Mouse (Mus musculus): Measurements from ENCODE around the gene Entpd3. TPM values are rescaled to one million over a fixed set of nuclear protein-coding genes. Genes with fewer than 3 reads are reported as not detected.
A peak's percentile ranks its signal among the peaks of the same experiment; 100 is the strongest.

Entpd3 gene
- 1 to 10 TPM; 4.5 to 8.5 TPM for total RNA-seq (2021)

GRCm38 (mm10) chr9:120539662-120540251 is at the start of gene Entpd3:
Entpd3 (plus strand) TSS chr9:120539818.
- peak; percentile 15 to 17 for DNase-seq (ENCODE audit: low spot score in 2 of 2)
- intact Hi-C loops (cut with DNase I), result no loop called here

GRCm38 (mm10) chr9:120491509-120491908 is 48.1 kb upstream of the Entpd3 start:
- no peak for DNase-seq (ENCODE audit: low spot score in 2 of 2)
- intact Hi-C loops (cut with DNase I), result loop anchor here (5.0 to 10.0 kb wide), 2 partner anchors 187 to 299 kb away; partner anchors contain the start of gene Myrip

DNA sequence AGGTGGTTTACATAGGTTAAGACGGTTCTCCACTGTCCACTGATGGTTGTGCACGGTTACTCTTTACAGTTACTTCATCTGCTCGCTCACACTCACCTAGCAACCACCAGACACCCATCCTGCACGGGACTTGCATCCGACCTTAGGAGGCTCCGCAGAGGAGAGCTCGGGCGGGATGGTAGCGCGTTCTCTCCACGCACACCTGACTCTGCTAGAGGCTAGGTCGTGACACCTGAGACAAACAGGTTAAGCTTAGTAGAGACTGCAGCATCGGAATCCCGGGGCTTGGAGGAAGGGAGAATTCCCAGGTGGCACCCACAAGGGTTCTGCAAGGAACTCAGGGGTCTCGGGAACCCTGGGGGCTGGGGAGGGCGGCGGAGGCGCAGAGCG is 47.6 kb upstream of the Entpd3 start, which contains the start of gene Eif1b:
TSS of gene Eif1b (plus strand) at position 223 of the 390 bp plus-strand sequence.
- intact Hi-C loops (cut with DNase I), result loop anchor here (5.0 to 10.0 kb wide), 2 partner anchors 187 to 300 kb away; partner anchors contain the start of gene Myrip
- no peak for DNase-seq (ENCODE audit: low spot score in 2 of 2)

DNA sequence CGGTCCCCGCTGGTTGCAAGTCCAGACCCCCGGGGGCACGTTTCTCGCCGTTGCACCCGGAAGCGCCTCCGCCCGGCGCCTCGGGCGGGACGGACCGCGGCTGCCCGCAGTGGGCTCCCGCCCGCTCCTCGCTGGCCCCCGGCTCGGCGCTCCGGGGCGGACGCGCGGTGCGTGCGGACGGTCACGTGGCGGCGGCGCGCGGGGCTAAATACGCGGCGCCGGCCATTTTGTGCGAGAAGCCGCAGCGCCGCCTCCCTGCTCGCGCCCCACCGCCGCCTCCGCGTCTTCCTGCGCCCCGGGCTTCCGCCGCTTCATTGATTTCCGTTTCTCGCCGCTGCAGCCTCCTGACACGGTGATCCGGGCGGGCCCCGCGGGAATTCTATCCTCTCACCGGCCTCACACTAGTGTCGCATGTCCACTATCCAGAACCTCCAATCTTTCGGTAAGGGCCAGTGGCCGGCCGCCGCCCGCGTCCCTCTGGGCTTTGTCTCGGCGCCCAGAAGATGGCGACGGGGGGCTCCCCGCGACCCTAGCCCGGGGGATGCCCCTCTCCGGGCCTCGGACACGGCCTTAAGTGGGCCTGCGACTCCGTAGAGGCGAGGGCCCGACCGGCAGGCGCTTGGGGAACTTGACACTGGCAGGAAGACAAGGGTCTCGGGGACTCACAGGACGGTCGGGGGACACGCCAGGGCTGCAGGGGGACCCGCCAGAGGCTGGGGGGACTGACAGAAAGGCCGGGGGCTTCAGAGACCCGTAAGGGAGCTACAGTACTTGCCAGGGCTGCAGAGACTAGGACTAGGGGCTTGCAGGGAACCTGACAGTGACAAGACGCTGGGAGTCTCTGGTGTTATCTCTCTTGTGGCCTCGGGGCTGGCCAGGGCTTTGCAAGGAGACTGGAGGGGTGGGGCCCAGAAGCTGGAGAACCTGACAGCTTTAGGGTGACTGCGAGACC is 46.9 kb upstream of the Entpd3 start:
- intact Hi-C loops (cut with DNase I), result loop anchor here (5.0 to 10.0 kb wide), 2 partner anchors 188 to 300 kb away; partner anchors contain the start of gene Myrip
- peak; percentile 78 to 88 for DNase-seq (ENCODE audit: low spot score in 2 of 2)

DNA sequence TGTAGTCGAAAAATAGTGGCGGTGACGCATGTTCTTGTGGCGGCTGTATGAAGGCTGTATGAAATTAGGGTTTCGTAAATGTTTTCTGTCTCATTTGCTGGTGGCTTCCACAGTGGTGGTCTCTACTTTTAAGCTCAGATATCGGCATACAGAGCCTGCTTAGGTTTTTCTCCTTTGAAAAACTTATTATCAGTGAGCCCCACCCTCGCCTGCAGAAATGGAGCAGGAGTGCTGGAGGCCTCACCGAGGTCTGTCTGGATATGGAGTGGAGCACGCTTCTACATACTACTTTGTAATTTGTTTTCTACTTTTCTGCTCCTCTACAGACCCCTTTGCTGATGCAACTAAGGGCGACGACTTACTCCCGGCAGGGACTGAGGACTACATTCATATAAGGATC is 45.8 kb upstream of the Entpd3 start:
- intact Hi-C loops (cut with DNase I), result loop anchor here (5.0 to 10.0 kb wide), 2 partner anchors 189 to 301 kb away; partner anchors contain the start of gene Myrip
- DNase-seq (ENCODE audit: low spot score in 2 of 2), result no peak

DNA sequence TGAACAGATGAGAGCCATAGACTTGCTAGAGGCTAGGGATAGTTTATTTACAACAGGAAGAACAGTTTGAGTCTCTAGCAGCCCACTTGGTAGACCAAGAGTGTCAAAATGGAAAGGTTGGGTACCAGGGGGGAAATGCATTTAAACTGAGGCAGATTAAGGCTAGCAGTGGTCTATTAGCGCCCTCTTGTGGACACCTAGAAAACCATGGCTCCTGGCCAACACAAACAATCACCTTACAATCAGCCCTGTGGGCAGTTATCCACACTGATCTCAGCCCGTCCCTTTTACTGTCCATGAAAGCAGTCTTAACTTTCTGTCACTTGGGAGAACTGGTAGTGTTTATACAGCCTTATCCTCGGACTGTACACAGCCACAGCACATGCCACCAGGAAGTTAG is 42.9 kb upstream of the Entpd3 start:
- DNase-seq (ENCODE audit: low spot score in 2 of 2), result peak; percentile 77 to 81
- intact Hi-C loops (cut with DNase I), result loop anchor here (2.0 to 10.0 kb wide), 3 partner anchors 62 to 356 kb away; partner anchors contain the start of gene Myrip

GRCm38 (mm10) chr9:120497983-120498382 is 41.6 kb upstream of the Entpd3 start:
- intact Hi-C loops (cut with DNase I), result loop anchor here (2.0 to 10.0 kb wide), 3 partner anchors 63 to 357 kb away; partner anchors contain the start of gene Myrip
- DNase-seq (ENCODE audit: low spot score in 2 of 2), result no peak

- intact Hi-C loops (cut with DNase I), result loop anchor here (1.0 kb wide), 1 partner anchor 90 kb away; no protein-coding TSS in a partner anchor
These were observed 38.3 kb upstream of the Entpd3 start for GRCm38 (mm10) chr9:120501191-120501902.

DNA sequence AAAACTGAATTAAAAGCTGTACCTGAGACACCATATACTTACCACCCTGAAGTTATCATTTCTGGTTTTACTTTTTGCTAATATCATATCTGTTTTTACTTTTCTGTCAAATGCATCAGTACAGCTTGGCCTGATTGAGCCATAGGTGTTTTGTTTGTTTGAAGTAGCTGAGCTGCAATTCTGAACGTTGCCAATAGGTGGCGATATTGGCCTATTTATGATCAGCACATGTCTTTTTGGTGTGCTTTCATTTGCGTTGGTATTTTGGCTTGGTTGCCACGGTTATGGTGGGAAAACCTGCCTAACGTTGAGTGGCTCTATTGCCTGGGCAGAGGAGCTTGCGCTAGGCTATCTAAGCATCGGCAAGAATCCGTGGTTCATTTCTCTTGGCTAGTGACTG is 37.6 kb upstream of the Entpd3 start:
- intact Hi-C loops (cut with DNase I), result loop anchor here (1.0 kb wide), 2 partner anchors 69 to 84 kb away; partner anchors contain the start of gene Rpl14
- peak; percentile 81 for DNase-seq (ENCODE audit: low spot score in 2 of 2)

More at GRCm38 (mm10) chr9:120501191-120501902, 38.3 kb upstream of the Entpd3 start:
- no peak for DNase-seq (ENCODE audit: low spot score in 2 of 2)

DNA sequence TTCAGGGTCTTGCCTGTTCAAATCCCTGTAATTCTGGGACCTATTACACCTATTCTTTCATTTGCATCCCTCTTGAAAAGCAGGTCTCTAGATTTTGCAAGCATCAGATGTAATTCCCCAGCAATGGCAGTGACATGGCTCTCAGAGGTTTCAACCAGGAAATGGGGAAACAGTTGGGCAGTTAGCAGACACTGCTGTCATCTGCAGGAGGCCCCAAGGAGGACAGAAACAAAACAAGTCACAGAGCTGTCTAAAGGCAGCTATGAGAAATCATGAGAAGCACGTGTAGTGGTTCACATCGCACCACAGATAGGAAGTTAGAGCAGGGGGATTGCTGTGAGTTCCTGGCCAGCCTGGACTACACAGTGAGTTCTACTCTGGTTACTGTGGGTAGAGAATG is 35.2 kb upstream of the Entpd3 start:
- DNase-seq (ENCODE audit: low spot score in 2 of 2), result no peak
- intact Hi-C loops (cut with DNase I), result no loop called here

GRCm38 (mm10) chr9:120511781-120512180 is 27.8 kb upstream of the Entpd3 start:
- intact Hi-C loops (cut with DNase I), result no loop called here
- DNase-seq (ENCODE audit: low spot score in 2 of 2), result no peak

- DNase-seq (ENCODE audit: low spot score in 2 of 2), result no peak
- intact Hi-C loops (cut with DNase I), result no loop called here
These were observed 22.9 kb upstream of the Entpd3 start for GRCm38 (mm10) chr9:120516720-120517119.

- intact Hi-C loops (cut with DNase I), result no loop called here
- DNase-seq (ENCODE audit: low spot score in 2 of 2), result no peak
These were observed 20.7 kb upstream of the Entpd3 start for GRCm38 (mm10) chr9:120518946-120519345.

DNA sequence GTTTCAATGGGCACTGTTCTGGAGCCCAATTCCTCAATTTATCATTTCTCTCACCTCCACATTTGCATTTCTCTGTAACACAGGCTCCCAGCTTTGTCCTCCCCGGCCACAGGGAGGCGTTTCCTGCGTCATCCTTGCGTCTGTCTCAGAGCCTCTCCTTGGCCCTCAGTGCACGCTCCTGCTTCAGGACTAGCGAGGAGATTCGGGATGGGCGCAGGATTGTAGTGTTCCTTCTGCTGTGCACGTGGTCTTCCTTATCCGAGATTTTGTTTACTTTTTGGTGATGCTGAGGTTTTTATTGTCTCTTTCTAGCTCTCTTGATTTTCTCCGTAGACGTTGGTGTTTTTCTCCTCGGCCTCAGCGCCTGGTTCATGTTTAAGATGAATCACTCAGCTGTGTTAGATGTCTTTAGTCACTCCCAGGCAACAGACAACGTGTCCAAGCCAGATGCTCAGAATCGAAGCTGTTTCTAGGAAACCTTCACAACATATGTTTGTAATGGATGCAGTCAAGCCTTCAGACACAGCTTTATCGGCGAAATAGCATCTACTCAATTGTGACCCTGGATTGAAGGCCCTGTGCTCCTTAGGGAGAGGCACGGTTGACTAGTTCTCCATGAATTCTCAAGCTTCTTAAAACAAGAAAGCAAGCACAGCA is 20.0 kb upstream of the Entpd3 start:
- intact Hi-C loops (cut with DNase I), result no loop called here

DNA sequence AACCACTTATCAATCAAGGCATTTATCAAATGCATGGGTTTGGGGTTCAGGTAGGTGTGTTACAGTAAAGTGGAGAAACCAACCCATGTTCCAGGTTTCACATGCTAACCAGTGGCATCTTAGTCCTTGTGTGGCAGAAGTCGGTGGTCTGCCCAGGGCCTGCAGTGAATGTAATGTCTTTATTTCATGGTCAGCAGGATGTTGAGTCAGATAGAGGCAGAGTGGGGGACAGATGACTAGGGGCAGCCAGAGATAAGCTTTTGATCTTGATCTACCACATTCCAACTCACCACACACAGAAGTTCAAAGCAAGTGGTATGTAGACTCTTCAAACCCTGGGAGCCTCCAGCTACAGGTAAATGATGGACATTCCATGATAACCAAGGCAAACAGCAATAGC is 18.5 kb upstream of the Entpd3 start:
- DNase-seq (ENCODE audit: low spot score in 2 of 2), result no peak
- intact Hi-C loops (cut with DNase I), result no loop called here

More for the DNA sequence above, 20.0 kb upstream of the Entpd3 start:
- peak; percentile 36 to 83 for DNase-seq (ENCODE audit: low spot score in 2 of 2)

- no peak for DNase-seq (ENCODE audit: low spot score in 2 of 2)
- intact Hi-C loops (cut with DNase I), result no loop called here
These were observed 12.3 kb upstream of the Entpd3 start for GRCm38 (mm10) chr9:120527270-120527669.

- DNase-seq (ENCODE audit: low spot score in 2 of 2), result no peak
- intact Hi-C loops (cut with DNase I), result no loop called here
These were observed 11.7 kb upstream of the Entpd3 start for GRCm38 (mm10) chr9:120527919-120528318.

DNA sequence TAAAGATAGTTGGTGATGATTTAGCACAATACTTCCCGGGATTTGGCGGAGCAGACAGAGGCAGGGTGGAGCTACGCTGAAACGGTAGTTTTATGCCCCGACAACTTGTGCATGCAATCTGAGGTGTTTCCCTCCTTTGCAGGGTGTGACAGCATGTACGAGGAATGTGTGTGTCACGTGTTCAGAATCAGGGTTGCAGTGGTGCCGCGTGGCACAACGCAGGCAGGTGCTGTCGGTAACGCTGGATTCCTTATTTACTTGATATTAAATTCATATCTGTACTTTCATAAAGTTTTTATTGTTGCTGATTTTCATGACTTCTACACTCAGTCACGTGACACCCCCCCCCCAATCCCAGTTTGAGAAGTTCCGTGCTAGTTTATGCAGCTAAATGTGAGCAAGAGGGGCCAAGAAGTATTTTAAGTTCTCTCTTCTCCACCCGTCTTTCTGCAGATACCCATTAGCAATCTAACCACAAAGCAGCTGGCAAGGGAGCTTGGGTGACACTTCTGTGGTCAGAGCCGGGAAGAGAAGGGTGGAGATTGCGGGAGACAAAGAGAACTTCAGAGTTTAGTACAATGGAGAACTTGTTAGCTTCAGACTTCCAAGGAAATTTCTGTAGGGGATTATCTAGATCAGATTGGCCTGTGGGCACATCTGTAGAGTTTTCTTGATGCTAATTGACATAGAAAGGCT is 10.7 kb upstream of the Entpd3 start:
- DNase-seq (ENCODE audit: low spot score in 2 of 2), result no peak
- intact Hi-C loops (cut with DNase I), result no loop called here

Measured in left cerebral cortex, postnatal 25 days (tissue).